Mouse (Mus musculus): ENCODE data around the gene Cd68. TPM values are rescaled to one million over a fixed set of nuclear protein-coding genes. Genes with fewer than 3 reads are reported as not detected.

Cd68 gene
- total RNA-seq, 2 experiments from 2014 or later, result 13.5 to 13.8 TPM

DNA sequence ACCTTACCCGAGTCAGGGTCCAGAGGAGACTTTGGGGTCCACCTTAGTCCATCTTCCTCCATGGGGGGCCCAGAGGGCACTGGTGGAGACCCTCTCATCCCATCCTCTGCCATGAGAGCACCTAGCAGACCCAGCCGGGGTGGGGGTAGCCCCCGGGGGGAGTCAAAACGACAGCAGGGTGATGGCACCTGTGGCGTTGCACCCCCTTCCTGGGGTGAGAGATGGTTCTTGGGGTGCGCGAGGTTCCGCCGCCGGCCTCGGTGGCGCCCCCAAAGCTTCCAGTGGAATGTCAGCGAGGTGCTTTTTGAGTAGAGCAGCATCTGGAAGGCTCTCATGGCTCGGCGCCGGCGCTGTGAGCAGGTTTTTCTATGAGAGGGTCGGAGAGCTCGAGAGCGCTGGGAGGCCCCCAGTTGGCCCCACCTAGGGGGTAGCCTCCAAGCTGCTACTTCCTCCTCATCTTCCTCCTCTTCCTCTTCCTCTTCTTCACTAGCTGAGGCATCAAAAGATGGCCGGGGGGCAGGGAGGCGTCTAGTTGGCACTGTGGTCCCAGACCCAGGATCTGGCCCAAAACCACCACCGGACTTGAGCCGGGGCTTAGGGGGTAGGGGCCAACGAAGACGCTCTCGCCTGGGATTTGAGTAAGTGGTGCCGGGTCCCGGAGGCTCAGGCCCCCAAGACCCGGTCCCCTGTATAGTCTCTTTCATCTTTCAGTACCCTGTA lies 14.3 kb upstream of the Cd68 start:
- no peak for DNase-seq (ENCODE audit: low spot score in 2 of 2)
- intact Hi-C loops (cut with DNase I), result loop anchor here (10.0 kb wide), 1 partner anchor 195 kb away; the partner anchor contains the start of gene Tmem95

DNA sequence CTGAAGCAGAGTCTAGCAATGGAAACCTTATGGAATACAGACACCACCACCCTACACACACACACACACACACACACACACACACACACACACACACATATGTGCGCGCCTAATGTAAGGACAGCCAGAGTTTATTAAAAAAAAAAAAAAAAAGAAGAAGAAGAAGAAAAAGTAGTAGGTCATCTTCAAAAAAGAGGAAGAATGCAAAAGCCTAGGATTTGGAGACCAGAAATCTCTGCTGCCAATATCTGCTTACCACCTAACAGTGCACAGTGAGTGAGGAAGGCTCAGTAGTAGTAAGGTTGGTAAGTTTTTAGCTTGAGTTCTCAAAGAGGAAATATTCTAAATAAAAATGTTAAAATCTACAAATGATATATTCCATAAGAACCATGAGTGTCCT lies 13.2 kb upstream of the Cd68 start:
- DNase-seq (ENCODE audit: low spot score in 2 of 2), result no peak
- intact Hi-C loops (cut with DNase I), result no loop called here

DNA sequence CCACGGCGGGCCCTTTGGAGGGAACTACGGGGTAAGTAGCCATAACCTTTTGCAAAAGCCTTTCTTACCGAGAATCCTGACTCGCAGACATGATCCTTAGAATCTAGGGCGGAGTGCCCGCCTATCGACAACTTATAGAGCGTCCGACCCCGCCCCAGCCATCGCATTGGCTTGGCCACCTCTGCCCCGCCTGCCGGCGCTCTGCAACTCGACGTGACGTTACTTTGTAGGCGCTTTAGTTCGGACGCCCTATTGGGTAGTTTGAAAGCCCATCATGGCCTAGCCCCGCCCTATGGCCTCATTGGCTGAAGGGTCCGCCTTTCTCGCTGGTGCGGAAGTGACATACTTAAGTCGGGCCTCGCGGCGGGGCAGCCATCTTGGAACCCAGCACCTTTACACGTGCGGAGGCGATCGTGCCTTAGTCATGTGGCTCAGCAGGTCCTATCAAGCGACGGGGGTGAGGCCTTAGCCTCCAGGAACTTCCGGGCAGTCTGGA lies 6.3 kb upstream of the Cd68 start, which contains the start of gene Eif4a1:
Gene Eif4a1, minus strand, starts transcription at position 213 of the 496 bp plus-strand sequence.
- DNase-seq (ENCODE audit: low spot score in 2 of 2), result peak; percentile 100
- intact Hi-C loops (cut with DNase I), result loop anchor here (5.0 kb wide), 1 partner anchor 240 kb away; the partner anchor contains the start of gene Gps2

DNA sequence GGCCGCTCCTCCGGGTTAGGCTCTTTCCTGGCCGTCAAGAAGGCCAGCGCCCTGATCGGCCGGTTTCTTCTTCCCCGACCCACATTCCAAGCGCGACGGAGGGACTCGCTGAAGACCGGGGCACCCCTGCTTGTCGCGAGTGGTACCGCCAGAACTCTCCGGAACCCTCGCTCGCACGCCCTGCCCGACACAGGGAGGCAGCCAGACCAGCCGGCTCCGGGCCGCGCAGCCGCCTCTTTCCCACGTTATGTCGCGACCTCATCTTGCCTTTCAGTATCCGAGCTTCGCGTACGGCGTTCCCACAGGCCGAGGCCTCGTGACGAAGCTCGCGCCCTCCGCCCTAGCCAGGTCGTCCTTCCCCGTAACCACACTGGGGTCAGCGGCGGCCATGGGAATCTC lies 5.8 kb upstream of the Cd68 start:
- no peak for DNase-seq (ENCODE audit: low spot score in 2 of 2)
- intact Hi-C loops (cut with DNase I), result loop anchor here (5.0 kb wide), 1 partner anchor 241 kb away; the partner anchor contains the start of gene Gps2

DNA sequence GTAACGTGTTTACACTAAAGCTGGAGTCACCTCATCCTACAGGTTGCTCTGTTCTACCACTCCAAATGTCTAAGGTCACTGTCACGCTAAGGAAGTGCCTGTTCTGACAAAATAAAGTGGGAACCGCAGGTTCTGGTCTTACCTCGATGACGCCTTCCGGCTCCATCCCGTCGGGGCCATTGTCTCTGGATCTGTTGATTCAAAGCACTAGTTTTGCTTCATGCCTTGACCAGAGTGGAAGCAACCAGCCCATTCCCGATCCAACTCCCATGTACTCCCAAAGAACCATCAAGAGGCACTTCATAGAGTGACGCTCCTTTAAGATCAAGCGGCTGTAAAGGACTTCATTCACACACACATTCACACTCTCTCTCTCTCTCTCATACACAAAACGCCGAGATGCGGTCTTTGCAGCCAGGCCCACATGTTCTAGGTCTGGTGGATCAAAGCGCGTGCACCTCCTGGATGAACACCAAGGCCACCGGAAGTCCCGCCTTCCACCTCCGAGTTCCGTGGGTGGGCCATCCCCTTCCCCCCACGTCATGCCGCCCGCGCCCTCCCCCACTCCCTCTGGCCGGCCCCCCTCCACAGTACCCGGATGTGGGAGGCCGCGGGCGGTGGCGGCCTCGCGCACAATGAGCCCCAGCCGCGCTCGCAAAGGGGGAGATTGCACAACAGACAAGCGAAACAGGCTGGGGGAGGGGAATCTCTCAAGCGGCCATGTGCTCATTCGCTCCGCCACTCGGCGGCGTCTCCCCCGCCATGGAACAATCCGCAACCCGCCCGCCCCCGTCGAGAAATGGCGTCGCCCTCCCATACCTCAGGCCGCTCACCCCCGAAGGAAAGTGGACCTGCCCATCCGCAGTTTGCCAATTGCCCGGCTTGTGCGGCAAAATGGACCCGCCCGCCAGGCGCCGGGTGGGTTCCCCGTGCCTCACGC lies 5.1 kb upstream of the Cd68 start:
- intact Hi-C loops (cut with DNase I), result loop anchor here (5.0 kb wide), 1 partner anchor 241 kb away; the partner anchor contains the start of gene Gps2

DNA sequence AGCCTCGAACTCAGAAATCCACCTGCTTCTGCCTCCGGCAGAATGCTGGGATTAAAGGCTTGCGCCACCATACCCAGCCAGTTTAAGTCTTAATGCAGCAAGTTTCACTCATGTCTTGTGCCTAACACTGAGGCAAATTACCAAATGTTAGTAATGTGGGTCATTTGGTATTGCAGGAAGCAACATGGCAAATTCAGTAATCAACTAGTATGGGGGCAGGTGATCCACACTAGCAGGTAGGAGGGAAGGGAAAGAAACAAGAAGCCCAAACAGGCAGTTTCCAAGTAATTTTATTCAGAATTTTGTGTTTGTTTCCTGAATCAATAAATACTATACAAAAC lies 682 bp upstream of the Cd68 start:
- no peak for DNase-seq (ENCODE audit: low spot score in 2 of 2)
- intact Hi-C loops (cut with DNase I), result no loop called here

More for the DNA sequence above, 5.1 kb upstream of the Cd68 start:
- peak; percentile 92 to 98 for DNase-seq (ENCODE audit: low spot score in 2 of 2)

DNA sequence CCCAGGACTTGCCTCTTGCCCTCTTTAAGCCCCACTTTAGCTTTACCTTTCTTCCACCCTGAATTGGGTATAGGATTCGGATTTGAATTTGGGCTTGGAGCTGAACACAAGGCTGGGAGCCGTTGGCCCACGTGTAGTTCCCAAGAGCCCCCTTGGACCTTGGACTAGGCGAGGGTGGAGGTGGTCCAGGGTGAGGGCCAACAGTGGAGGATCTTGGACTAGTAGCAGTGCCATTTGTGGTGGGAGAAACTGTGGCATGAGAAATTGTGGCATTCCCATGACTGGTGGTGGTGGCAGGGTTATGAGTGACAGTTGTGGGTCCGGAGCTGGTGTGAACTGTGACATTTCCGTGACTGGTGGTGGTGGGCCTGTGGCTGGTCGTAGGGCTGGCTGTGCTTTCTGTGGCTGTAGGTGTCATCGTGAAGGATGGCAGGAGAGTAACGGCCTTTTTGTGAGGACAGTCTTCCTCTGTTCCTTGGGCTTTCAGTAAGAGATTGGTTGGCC lies 444 bp downstream of the Cd68 start:
- DNase-seq (ENCODE audit: low spot score in 2 of 2), result no peak
- intact Hi-C loops (cut with DNase I), result no loop called here

DNA sequence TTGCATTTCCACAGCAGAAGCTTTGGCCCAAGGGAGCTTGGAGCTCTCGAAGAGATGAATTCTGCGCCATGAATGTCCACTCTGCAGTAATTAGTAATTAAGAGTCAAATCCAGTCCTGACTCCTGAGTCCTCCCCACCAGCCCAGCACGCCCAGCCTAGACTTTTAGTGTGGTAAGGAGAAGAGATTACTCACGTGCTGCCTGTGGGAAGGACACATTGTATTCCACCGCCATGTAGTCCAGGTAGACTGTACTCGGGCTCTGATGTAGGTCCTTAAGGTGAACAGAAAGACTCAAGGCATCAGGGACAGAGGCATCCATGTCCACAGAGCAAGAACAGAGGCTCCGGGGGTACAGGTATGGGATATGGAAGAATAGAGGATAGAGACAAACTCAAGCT lies 1.1 kb downstream of the Cd68 start:
- no peak for DNase-seq (ENCODE audit: low spot score in 2 of 2)
- intact Hi-C loops (cut with DNase I), result no loop called here

DNA sequence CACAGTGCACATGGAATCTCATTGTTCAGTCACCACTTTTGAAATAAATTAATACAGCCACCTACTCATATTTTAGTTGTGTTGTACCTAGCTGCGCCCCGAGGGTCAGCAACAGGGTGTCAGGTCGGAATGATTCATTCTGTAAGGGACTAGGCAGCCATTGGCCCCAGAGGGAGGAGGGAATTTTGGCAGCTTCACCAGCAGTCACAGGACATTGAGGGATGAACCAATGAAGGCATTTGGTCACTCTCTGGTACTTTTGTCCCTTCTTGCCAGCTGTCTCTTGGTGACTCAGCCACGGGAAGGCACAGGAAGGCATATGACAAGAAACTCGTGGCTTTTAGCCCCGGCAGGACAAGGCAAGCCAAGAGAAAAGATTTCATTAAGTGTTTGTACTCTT lies 2.2 kb downstream of the Cd68 start:
- DNase-seq (ENCODE audit: low spot score in 2 of 2), result no peak
- intact Hi-C loops (cut with DNase I), result no loop called here

DNA sequence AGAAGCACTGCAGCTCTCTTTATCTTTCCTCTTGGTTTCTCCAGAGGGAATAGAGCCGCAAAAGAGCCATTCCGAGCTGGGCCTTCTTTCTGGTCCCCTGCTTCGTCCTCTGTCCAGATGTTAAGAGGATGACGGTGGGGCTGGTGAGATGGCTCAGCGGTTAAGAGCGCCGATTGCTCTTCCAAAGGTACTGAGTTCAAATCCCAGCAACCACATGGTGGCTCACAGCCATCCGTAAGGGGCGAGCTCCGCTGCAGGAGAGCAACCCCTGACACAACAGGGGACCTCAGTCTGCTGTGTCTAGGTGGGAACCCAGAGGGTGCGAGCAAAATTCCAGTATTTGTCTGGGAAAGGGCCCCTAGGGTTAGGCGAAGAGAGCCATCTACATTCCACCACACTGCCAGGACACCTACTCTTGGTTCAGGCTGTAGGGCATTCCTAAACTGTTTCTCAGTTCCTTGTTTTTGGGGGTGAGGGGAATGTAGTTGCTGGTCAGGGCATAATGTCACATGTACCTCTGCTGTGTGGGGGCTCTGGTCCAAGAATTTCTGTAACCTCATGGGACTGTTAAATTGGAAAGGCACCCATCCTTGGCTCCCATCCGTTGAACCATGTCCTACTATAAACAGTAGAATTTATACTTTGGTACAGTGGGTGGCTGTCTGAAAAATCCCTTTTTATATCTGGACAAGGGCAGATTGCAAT lies 2.8 kb downstream of the Cd68 start:
- DNase-seq (ENCODE audit: low spot score in 2 of 2), result no peak
- intact Hi-C loops (cut with DNase I), result no loop called here

DNA sequence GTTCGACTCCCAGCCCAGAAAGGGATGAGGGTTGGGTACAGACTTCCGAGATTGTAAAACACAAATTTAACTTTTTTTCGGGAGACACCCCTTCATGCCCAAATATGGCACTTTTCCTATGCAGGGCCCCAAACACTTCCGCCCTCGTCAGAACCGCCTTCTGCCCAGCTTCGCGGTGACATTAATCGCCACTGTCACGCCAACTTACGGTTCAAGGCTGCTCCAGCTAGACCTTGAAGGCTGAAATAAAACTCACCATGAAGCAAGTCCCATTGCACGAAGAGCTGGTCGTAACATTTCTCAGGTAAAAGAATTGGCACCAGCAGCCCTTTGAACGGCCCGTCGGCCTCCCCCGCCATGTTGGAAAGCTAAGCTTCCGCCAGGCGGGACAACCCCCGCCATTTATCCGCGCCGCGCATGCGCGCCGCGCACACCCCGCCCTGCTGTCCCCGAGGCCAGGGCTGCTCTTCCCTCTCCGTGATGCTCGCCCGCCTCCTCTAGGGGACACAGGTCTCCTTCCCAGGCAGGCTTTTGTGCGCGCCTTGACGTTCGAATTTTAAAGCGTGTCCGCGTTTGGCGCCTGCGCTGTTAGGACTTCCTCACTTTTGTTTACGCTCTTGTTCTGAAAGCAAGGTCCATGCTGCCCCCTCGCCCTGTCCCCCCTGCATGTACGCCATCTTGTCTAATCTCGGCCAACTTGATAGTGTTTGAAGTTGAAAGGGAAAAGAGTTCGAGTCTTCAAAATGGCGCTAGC lies 3.6 kb downstream of the Cd68 start, which contains the start of gene Mpdu1:
Gene Mpdu1, minus strand, starts transcription at position 430 of the 754 bp plus-strand sequence.
- intact Hi-C loops (cut with DNase I), result no loop called here
- peak; percentile 94 to 97 for DNase-seq (ENCODE audit: low spot score in 2 of 2)

DNA sequence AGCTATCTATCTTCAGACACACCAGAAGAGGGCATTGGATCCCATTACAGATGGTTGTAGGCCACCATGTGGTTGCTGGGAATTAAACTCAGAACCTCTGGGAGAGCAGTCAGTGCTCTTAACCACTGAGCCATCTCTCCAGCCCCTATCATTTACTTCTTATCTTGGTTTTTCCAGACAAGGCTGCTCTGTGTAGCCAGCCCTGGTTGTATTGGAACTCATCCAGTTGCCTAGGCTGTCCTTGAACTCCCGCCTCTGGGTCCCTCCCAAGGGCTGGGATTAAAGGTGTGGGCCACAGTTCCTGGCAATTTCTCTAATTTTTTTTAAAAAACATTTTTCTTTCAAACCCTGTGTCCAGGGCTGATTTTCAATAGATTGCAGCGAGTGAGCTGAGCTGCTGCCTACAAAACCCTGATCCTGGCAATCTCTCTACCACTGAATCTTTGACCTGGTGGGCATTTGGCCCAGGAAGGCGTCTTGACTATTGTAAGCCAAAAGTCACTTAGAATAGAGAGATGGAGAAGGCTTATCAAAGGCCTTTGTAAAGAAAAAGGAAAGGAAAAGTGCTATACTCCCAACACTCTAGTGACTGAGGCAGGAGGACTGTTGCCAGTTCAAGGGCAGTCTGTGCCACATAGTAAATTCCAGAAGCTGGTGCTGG lies 4.6 kb downstream of the Cd68 start:
- no peak for DNase-seq (ENCODE audit: low spot score in 2 of 2)
- intact Hi-C loops (cut with DNase I), result no loop called here

DNA sequence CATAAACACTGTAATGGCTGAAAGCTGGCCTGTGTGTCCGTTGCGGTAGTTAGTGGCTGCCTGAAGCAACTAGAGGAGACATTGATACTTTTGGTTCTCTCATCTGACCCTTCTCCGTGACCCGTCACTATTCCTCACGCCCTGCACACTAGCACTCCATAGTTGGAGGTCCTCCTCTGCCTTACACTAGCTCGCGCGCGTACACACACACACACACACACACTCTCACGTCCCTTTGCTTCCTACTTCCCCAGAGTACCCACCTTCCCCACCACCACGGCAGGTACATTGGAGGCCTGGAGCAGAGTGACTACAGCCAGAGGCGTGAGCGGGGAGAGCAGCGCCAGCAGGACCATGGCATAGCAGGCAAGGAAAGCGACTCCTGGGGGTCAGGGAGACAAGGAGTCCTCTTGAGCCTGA lies 8.5 kb downstream of the Cd68 start:
- no peak for DNase-seq (ENCODE audit: low spot score in 2 of 2)
- intact Hi-C loops (cut with DNase I), result loop anchor here (5.0 kb wide), 1 partner anchor 100 kb away; the partner anchor contains the start of gene Polr2a

DNA sequence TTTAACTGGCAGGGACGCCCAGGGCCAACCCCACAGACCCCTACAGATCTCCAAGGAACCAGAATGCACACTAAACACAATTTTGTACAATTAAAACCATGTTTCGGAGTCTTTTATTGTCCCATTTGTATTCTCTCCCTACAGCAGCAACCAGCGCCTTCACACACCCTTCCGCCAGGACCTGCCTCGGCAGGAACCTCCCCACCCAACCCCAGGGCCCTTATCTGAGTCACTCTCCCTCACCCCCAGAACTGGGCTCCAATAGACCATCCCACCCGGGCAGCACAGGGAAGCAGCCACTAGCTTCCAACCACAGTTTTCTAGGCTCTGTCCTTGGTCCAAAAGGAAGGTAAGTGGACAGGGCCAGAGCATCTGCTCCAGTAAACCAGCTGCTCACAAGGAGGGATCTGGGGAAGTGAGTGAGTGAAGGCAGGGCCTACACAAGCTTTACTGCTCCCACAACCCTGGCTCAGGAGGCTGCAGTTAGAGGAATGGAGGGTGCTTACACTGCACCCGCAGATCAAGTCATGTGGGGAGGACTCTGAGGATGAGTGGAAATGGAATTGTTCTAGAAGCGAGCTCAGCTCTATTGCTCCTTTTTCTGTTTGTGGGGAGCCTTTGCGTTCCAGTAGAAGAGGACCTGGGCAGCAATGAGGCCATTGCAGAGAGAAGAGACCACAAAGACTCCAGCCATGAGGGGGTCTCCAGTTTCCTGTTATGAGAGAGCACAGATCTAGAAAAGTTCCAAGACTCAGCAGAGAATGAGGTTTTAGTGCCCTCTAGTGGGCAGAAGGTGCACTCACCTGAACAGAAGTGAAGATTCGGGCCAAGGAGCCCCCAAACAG lies 9.1 kb downstream of the Cd68 start:
- DNase-seq (ENCODE audit: low spot score in 2 of 2), result peak; percentile 60 to 69
- intact Hi-C loops (cut with DNase I), result loop anchor here (5.0 kb wide), 1 partner anchor 100 kb away; the partner anchor contains the start of gene Polr2a

DNA sequence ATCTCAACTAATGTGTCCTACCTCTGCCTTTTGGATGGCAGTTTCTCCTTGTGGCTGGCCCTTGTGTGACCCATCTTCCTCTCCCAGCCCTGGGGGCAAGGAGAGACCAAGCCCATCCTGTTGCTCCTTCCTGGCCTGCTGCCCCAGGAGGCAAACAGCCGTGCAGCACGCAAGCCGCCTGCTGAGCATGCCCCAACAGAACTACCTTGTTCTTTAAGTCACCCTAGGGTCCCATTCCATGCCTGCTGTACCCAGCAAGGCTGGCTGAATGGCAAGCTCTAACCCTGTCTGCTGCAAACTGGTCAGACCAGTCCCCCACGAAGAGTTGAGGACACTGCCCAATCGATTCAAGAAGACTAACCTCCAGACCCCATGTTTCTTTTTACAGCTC lies 9.9 kb downstream of the Cd68 start:
- no peak for DNase-seq (ENCODE audit: low spot score in 2 of 2)
- intact Hi-C loops (cut with DNase I), result loop anchor here (5.0 kb wide), 1 partner anchor 101 kb away; the partner anchor contains the start of gene Polr2a

DNA sequence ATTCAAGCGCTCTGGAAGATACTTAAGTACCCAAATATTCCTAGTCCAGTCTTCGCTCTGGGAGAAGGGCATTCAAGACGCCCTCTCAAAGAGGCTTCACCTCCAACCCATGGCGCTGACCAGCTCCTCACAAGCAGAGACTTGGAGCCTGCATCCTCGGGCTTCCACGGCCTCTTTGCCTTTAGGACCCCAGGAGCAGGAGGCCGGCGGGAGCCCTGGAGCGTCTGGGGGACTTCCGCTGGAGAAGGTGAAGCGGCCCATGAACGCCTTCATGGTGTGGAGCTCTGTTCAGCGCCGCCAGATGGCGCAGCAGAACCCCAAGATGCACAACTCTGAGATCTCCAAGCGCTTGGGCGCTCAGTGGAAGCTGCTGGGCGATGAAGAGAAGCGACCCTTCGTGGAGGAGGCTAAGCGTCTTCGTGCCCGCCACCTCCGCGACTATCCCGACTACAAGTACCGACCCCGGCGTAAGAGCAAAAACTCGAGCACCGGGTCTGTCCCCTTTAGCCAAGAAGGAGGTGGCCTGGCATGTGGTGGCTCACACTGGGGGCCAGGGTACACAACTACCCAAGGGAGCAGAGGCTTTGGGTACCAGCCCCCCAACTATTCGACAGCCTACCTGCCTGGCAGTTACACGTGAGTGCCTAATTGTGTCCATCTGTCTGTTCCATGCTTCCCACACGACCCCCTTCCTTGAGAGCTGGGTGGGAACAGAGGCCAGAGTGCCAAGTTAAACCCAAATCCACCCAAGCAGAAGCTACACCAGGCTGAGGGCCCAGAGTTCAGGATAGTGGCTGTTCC lies 10.5 kb downstream of the Cd68 start, which contains the start of gene Sox15:
Gene Sox15, plus strand, starts transcription at position 51 of the 801 bp plus-strand sequence.
- intact Hi-C loops (cut with DNase I), result loop anchor here (5.0 kb wide), 1 partner anchor 102 kb away; the partner anchor contains the start of gene Polr2a
- DNase-seq (ENCODE audit: low spot score in 2 of 2), result peak; percentile 79 to 80
